Mouse (Mus musculus): ENCODE data around the gene Actr3. TPM values are rescaled to one million over a fixed set of nuclear protein-coding genes. Genes with fewer than 3 reads are reported as not detected.

Gene Actr3
- polyA plus RNA-seq, 1 experiment from 2014 or later: 266 TPM

GRCm38 (mm10) chr1:125441679-125442078 lies 6.2 kb upstream of the Actr3 start:
- Histone ChIP-seq H3K4me2 (replicated peaks; ENCODE audit: low read depth, low read length) (no peak overlapping the region), H3K4me3 (ENCODE audit: low read depth, low read length) (no peak overlapping the region), H3K4me1 (replicated peaks; ENCODE audit: control insufficient read depth, insufficient read depth, low read length) (no peaks in the 10 kb centered on the region), H3K9ac (ENCODE audit: low read depth, low read length) (no peak overlapping the region), H3K27ac (ENCODE audit: low read depth, low read length) (no peak overlapping the region), H3K9me3 (ENCODE audit: control insufficient read depth, low read length) (no peaks in the 10 kb centered on the region), H3K36me3 (ENCODE audit: control insufficient read depth, insufficient read depth, low read length) (no peaks in the 10 kb centered on the region), H3K27me3 (ENCODE audit: control insufficient read depth, insufficient read depth, low read length) (no peaks in the 10 kb centered on the region)
- ATAC-seq (ENCODE audit: low FRiP score) (no peak), DNase-seq (ENCODE audit: low spot score) (no peak)
- WGBS: 84% methylated on average over 7 of the region's 7 CpGs

GRCm38 (mm10) chr1:125441251-125441650 lies 5.7 kb upstream of the Actr3 start:
- Histone ChIP-seq H3K36me3 (ENCODE audit: control insufficient read depth, insufficient read depth, low read length) (no peaks in the 10 kb centered on the region), H3K9ac (ENCODE audit: low read depth, low read length) (no peak overlapping the region), H3K4me1 (replicated peaks; ENCODE audit: control insufficient read depth, insufficient read depth, low read length) (no peaks in the 10 kb centered on the region), H3K27me3 (ENCODE audit: control insufficient read depth, insufficient read depth, low read length) (no peaks in the 10 kb centered on the region), H3K27ac (ENCODE audit: low read depth, low read length) (no peak overlapping the region), H3K4me2 (replicated peaks; ENCODE audit: low read depth, low read length) (no peak overlapping the region), H3K4me3 (ENCODE audit: low read depth, low read length) (no peak overlapping the region), H3K9me3 (ENCODE audit: control insufficient read depth, low read length) (no peaks in the 10 kb centered on the region)
- 86% methylated on average over 6 of the region's 6 CpGs for WGBS
- DNase-seq (ENCODE audit: low spot score) (no peak), ATAC-seq (ENCODE audit: low FRiP score) (no peak)

- ATAC-seq (ENCODE audit: low FRiP score) (no peak), DNase-seq (ENCODE audit: low spot score) (no peak)
- no peak overlapping the region for H3K4me2 ChIP-seq (replicated peaks; ENCODE audit: low read depth, low read length)
- no peak overlapping the region for H3K4me3 ChIP-seq (ENCODE audit: low read depth, low read length)
- H3K27ac ChIP-seq (ENCODE audit: low read depth, low read length): no peak overlapping the region
- H3K9me3 ChIP-seq (ENCODE audit: control insufficient read depth, low read length): no peaks in the 10 kb centered on the region
- WGBS: 90% methylated on average over 3 of the region's 3 CpGs
- no peaks in the 10 kb centered on the region for H3K27me3 ChIP-seq (ENCODE audit: control insufficient read depth, insufficient read depth, low read length)
- no peak overlapping the region for H3K9ac ChIP-seq (ENCODE audit: low read depth, low read length)
- H3K4me1 ChIP-seq (replicated peaks; ENCODE audit: control insufficient read depth, insufficient read depth, low read length): no peaks in the 10 kb centered on the region
- H3K36me3 ChIP-seq (ENCODE audit: control insufficient read depth, insufficient read depth, low read length): no peaks in the 10 kb centered on the region
Observed at GRCm38 (mm10) chr1:125439556-125439955, 4.0 kb upstream of the Actr3 start.

- no peak overlapping the region for H3K4me3 ChIP-seq (ENCODE audit: low read depth, low read length)
- ATAC-seq (ENCODE audit: low FRiP score) (no peak), DNase-seq (ENCODE audit: low spot score) (no peak)
- no peaks in the 10 kb centered on the region for H3K27me3 ChIP-seq (ENCODE audit: control insufficient read depth, insufficient read depth, low read length)
- no peaks in the 10 kb centered on the region for H3K36me3 ChIP-seq (ENCODE audit: control insufficient read depth, insufficient read depth, low read length)
- H3K27ac ChIP-seq (ENCODE audit: low read depth, low read length): no peak overlapping the region
- no peak overlapping the region for H3K9ac ChIP-seq (ENCODE audit: low read depth, low read length)
- H3K4me1 ChIP-seq (replicated peaks; ENCODE audit: control insufficient read depth, insufficient read depth, low read length): no peaks in the 10 kb centered on the region
- no peak overlapping the region for H3K4me2 ChIP-seq (replicated peaks; ENCODE audit: low read depth, low read length)
- 76% methylated on average over 2 of the region's 2 CpGs for WGBS
- no peaks in the 10 kb centered on the region for H3K9me3 ChIP-seq (ENCODE audit: control insufficient read depth, low read length)
Observed at GRCm38 (mm10) chr1:125438826-125439225, 3.3 kb upstream of the Actr3 start.

- WGBS: 74% methylated on average over 3 of the region's 3 CpGs
- no peaks in the 10 kb centered on the region for H3K9me3 ChIP-seq (ENCODE audit: control insufficient read depth, low read length)
- no peak overlapping the region for H3K4me2 ChIP-seq (replicated peaks; ENCODE audit: low read depth, low read length)
- no peaks in the 10 kb centered on the region for H3K36me3 ChIP-seq (ENCODE audit: control insufficient read depth, insufficient read depth, low read length)
- ATAC-seq (ENCODE audit: low FRiP score) (no peak), DNase-seq (ENCODE audit: low spot score) (no peak)
- H3K27me3 ChIP-seq (ENCODE audit: control insufficient read depth, insufficient read depth, low read length): no peaks in the 10 kb centered on the region
- H3K27ac ChIP-seq (ENCODE audit: low read depth, low read length): no peak overlapping the region
- no peaks in the 10 kb centered on the region for H3K4me1 ChIP-seq (replicated peaks; ENCODE audit: control insufficient read depth, insufficient read depth, low read length)
- no peak overlapping the region for H3K9ac ChIP-seq (ENCODE audit: low read depth, low read length)
- H3K4me3 ChIP-seq (ENCODE audit: low read depth, low read length): no peak overlapping the region
Observed at GRCm38 (mm10) chr1:125437927-125438326, 2.4 kb upstream of the Actr3 start.

- H3K27ac ChIP-seq (ENCODE audit: low read depth, low read length): no peak overlapping the region
- H3K9ac ChIP-seq (ENCODE audit: low read depth, low read length): no peak overlapping the region
- H3K4me3 ChIP-seq (ENCODE audit: low read depth, low read length): no peak overlapping the region
- ATAC-seq (ENCODE audit: low FRiP score) (no peak), DNase-seq (ENCODE audit: low spot score) (no peak)
- WGBS: 91% methylated on average over 2 of the region's 2 CpGs
- H3K9me3 ChIP-seq (ENCODE audit: control insufficient read depth, low read length): no peaks in the 10 kb centered on the region
- no peak overlapping the region for H3K4me2 ChIP-seq (replicated peaks; ENCODE audit: low read depth, low read length)
- H3K4me1 ChIP-seq (replicated peaks; ENCODE audit: control insufficient read depth, insufficient read depth, low read length): no peaks in the 10 kb centered on the region
- no peaks in the 10 kb centered on the region for H3K36me3 ChIP-seq (ENCODE audit: control insufficient read depth, insufficient read depth, low read length)
- H3K27me3 ChIP-seq (ENCODE audit: control insufficient read depth, insufficient read depth, low read length): no peaks in the 10 kb centered on the region
Observed at GRCm38 (mm10) chr1:125437161-125437560, 1.6 kb upstream of the Actr3 start.

GRCm38 (mm10) chr1:125435018-125435368 lies 534 bp downstream of the Actr3 start:
- Histone ChIP-seq H3K27me3 (ENCODE audit: control insufficient read depth, insufficient read depth, low read length) (no peaks in the 10 kb centered on the region), H3K36me3 (ENCODE audit: control insufficient read depth, insufficient read depth, low read length) (no peaks in the 10 kb centered on the region), H3K9ac (ENCODE audit: low read depth, low read length) (peak overlapping the region; percentile 88), H3K4me3 (ENCODE audit: low read depth, low read length) (peak overlapping the region; percentile 88), H3K4me1 (replicated peaks; ENCODE audit: control insufficient read depth, insufficient read depth, low read length) (no peaks in the 10 kb centered on the region), H3K9me3 (ENCODE audit: control insufficient read depth, low read length) (no peaks in the 10 kb centered on the region), H3K4me2 (replicated peaks; ENCODE audit: low read depth, low read length) (peak overlapping the region; percentile 40), H3K27ac (ENCODE audit: low read depth, low read length) (peak overlapping the region; percentile 96)
- DNase-seq (ENCODE audit: low spot score): no peak
- no peak for ATAC-seq (ENCODE audit: low FRiP score)
- 2% methylated on average over 18 of the region's 23 CpGs for WGBS

- no peaks in the 10 kb centered on the region for H3K4me1 ChIP-seq (replicated peaks; ENCODE audit: control insufficient read depth, insufficient read depth, low read length)
- H3K4me2 ChIP-seq (replicated peaks; ENCODE audit: low read depth, low read length): peak overlapping the region; percentile 40
- no peaks in the 10 kb centered on the region for H3K36me3 ChIP-seq (ENCODE audit: control insufficient read depth, insufficient read depth, low read length)
- H3K9ac ChIP-seq (ENCODE audit: low read depth, low read length): peak overlapping the region; percentile 88
- H3K27ac ChIP-seq (ENCODE audit: low read depth, low read length): peak overlapping the region; percentile 96
- DNase-seq (ENCODE audit: low spot score): peak; percentile 56
- peak; percentile 28 for ATAC-seq (ENCODE audit: low FRiP score)
- peak overlapping the region; percentile 88 for H3K4me3 ChIP-seq (ENCODE audit: low read depth, low read length)
- H3K27me3 ChIP-seq (ENCODE audit: control insufficient read depth, insufficient read depth, low read length): no peaks in the 10 kb centered on the region
- H3K9me3 ChIP-seq (ENCODE audit: control insufficient read depth, low read length): no peaks in the 10 kb centered on the region
- under 1% methylated on average over 25 of the region's 25 CpGs for WGBS
Observed at GRCm38 (mm10) chr1:125434485-125435001, 984 bp downstream of the Actr3 start.

- H3K27ac ChIP-seq (ENCODE audit: low read depth, low read length): no peak overlapping the region
- H3K4me2 ChIP-seq (replicated peaks; ENCODE audit: low read depth, low read length): no peak overlapping the region
- no peaks in the 10 kb centered on the region for H3K4me1 ChIP-seq (replicated peaks; ENCODE audit: control insufficient read depth, insufficient read depth, low read length)
- H3K9ac ChIP-seq (ENCODE audit: low read depth, low read length): no peak overlapping the region
- no peaks in the 10 kb centered on the region for H3K27me3 ChIP-seq (ENCODE audit: control insufficient read depth, insufficient read depth, low read length)
- H3K36me3 ChIP-seq (ENCODE audit: control insufficient read depth, insufficient read depth, low read length): no peaks in the 10 kb centered on the region
- ATAC-seq (ENCODE audit: low FRiP score) (no peak), DNase-seq (ENCODE audit: low spot score) (no peak)
- WGBS: 84% methylated on average over 4 of the region's 4 CpGs
- H3K4me3 ChIP-seq (ENCODE audit: low read depth, low read length): no peak overlapping the region
- no peaks in the 10 kb centered on the region for H3K9me3 ChIP-seq (ENCODE audit: control insufficient read depth, low read length)
Observed at GRCm38 (mm10) chr1:125431286-125431685, 4.2 kb downstream of the Actr3 start.

Data from hindbrain, embryonic 11.5 days (tissue).